Mouse (Mus musculus) spleen, postnatal 36 days (tissue): ENCODE results near the gene Plekhm2.

ENCODE experiments used
- DNase-seq, 2 experiments: peaks; one replicate each; pipeline ENCODE4 v3.0.0; 2022; ENCODE audit warnings: low spot score in 2 of 2, mixed read lengths in 1 of 2

The Plekhm2 gene

GRCm38 (mm10) chr4:141664799-141665198 is at the start of gene Plekhm2:
Gene Plekhm2, minus strand, starts transcription at chr4:141664899.
- no peak for DNase-seq

GRCm38 (mm10) chr4:141713598-141714142 is 49.0 kb upstream of the Plekhm2 start:
- peak; percentile 16 to 36 for DNase-seq

GRCm38 (mm10) chr4:141711250-141711649 is 46.6 kb upstream of the Plekhm2 start:
- no peak for DNase-seq

- no peak for DNase-seq
Measured at GRCm38 (mm10) chr4:141708971-141709370, 44.3 kb upstream of the Plekhm2 start.

GRCm38 (mm10) chr4:141708005-141708404 is 43.3 kb upstream of the Plekhm2 start:
- DNase-seq, result no peak

GRCm38 (mm10) chr4:141705331-141705730 is 40.6 kb upstream of the Plekhm2 start:
- DNase-seq, result no peak

- DNase-seq, result no peak
Measured at GRCm38 (mm10) chr4:141704625-141705024, 39.9 kb upstream of the Plekhm2 start.

GRCm38 (mm10) chr4:141694719-141695118 is 30.0 kb upstream of the Plekhm2 start:
- no peak for DNase-seq

- DNase-seq, result no peak
Measured at GRCm38 (mm10) chr4:141688505-141688904, 23.8 kb upstream of the Plekhm2 start.

- no peak for DNase-seq
Measured at GRCm38 (mm10) chr4:141686525-141686924, 21.8 kb upstream of the Plekhm2 start.

GRCm38 (mm10) chr4:141686093-141686492 is 21.4 kb upstream of the Plekhm2 start:
- DNase-seq, result no peak

GRCm38 (mm10) chr4:141685499-141685898 is 20.8 kb upstream of the Plekhm2 start, which contains the start of gene Rsc1a1:
Gene Rsc1a1, minus strand, starts transcription at chr4:141685599.
- no peak for DNase-seq

GRCm38 (mm10) chr4:141682706-141683230 is 18.1 kb upstream of the Plekhm2 start:
- no peak for DNase-seq

- no peak for DNase-seq
Measured at GRCm38 (mm10) chr4:141681767-141682166, 17.1 kb upstream of the Plekhm2 start.

GRCm38 (mm10) chr4:141680892-141681291 is 16.2 kb upstream of the Plekhm2 start:
- DNase-seq, result no peak

- no peak for DNase-seq
Measured at GRCm38 (mm10) chr4:141679016-141679415, 14.3 kb upstream of the Plekhm2 start.

GRCm38 (mm10) chr4:141676462-141676979 is 11.8 kb upstream of the Plekhm2 start:
- no peak for DNase-seq

GRCm38 (mm10) chr4:141672325-141672724 is 7.6 kb upstream of the Plekhm2 start:
- peak in 1 of 2 experiments; percentile 14 for DNase-seq

- DNase-seq, result no peak
Measured at GRCm38 (mm10) chr4:141671389-141671788, 6.7 kb upstream of the Plekhm2 start.

GRCm38 (mm10) chr4:141669898-141670712 is 5.4 kb upstream of the Plekhm2 start:
- DNase-seq, result peak in 1 of 2 experiments; percentile 35

GRCm38 (mm10) chr4:141664011-141664745 is 521 bp downstream of the Plekhm2 start:
- DNase-seq, result peak; percentile 66 to 73
